Mouse (Mus musculus): ENCODE measurements around the gene Akr1c14.

DNA sequence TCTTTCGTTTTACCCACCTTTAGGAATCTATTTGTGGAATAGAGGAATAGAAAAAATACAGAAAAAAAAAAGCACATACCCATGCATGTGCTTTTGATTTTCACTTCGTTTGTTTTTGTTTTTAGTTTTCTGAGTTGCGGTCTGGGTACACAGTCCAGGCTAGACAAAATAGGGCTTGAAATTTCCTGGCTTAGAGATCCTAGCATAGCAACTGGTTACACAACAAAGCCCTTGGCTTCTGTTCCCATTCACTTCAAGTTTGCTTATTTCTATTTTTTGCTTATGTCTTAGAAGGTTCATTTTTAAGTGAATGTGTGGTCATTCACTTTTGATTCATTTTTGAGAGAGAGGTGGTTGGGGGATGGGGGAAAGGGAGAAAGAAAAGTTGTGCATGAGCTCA is 2.7 kb upstream of the Akr1c14 start:
- no peak for TF ChIP-seq POLR2A (IDR thresholded peaks at IDR 0.05; ENCODE audit: low read depth, low read length)
- no peak for TF ChIP-seq CTCF (IDR thresholded peaks at IDR 0.05; ENCODE audit: extremely low read depth, insufficient read depth, insufficient read length, insufficient replicate concordance)
